ENCODE assay signal across 24 mouse cellular contexts in the genomic region with DNA sequence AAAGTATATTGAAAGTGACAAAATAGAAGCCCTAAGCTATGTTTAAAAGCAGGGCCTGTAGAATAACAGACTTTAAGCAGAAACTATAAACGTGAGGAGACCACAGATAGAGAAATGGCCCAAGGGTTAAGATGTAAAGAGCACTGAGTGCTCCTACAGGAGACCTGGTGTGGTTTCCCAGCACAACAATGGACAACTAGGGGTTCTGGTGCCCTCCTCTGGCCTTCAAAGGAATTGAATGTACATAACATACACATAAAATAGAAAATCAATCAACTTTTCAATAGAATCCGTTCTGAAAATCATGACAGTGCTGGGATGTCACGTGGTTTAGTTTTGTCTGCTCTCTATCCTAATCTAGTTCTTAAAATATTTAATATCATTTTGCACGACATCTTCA. TPM values are rescaled to one million over a fixed set of nuclear protein-coding genes. Genes with fewer than 3 reads are reported as not detected.
DNase-seq lines count a peak whose midpoint lies in the region; ATAC-seq and TF ChIP-seq lines count a peak whose summit lies in the region.
"Had no signal": no experiment of that assay in that cellular context is flagged by ENCODE, and none has a peak within 500 bp of the region (broad histone marks: within the 10 kb centered on the region; RNA-seq: fewer than 3 reads in every experiment).

No protein-coding gene starts in this region.

- in situ Hi-C loops in ES-E14 (cut with MboI; ENCODE audit: low sequenced_read_pairs in 2 of 2, unreplicated experiment in 2 of 2): no loop called here

- H3K27ac ChIP-seq in midbrain, postnatal 0 days (ENCODE audit: low read depth, low read length): no peak overlapping the region
- H3K27ac ChIP-seq in midbrain, embryonic 11.5 days (ENCODE audit: low read depth, low read length): no peak overlapping the region
- no peak overlapping the region for H3K27ac ChIP-seq in ES-E14 (ENCODE audit: insufficient read depth, low read depth, low read length, poor library complexity, severe bottlenecking)
- H3K27ac ChIP-seq in kidney, embryonic 16.5 days (ENCODE audit: low read length): no peak overlapping the region
- H3K27ac ChIP-seq: hindbrain, postnatal 0 days; kidney, postnatal 0 days; midbrain, embryonic 10.5 days; neural tube, embryonic 15.5 days had no signal

- no peak overlapping the region for H3K4me3 ChIP-seq in midbrain, postnatal 0 days (ENCODE audit: low read depth, low read length)
- no peak overlapping the region for H3K4me3 ChIP-seq in midbrain, embryonic 11.5 days (ENCODE audit: low read depth, low read length)
- H3K4me3 ChIP-seq in ES-E14 (ENCODE audit: insufficient read depth in 1 of 2, low read depth in 1 of 2, low read length in 2 of 2, poor library complexity in 1 of 2, severe bottlenecking in 1 of 2): no peak overlapping the region
- no peak overlapping the region for H3K4me3 ChIP-seq in kidney, embryonic 16.5 days (ENCODE audit: low read length)
- H3K4me3 ChIP-seq: heart, embryonic 12.5 days; midbrain, embryonic 10.5 days; neural tube, embryonic 15.5 days had no signal

- H3K9me3 ChIP-seq in midbrain, postnatal 0 days (ENCODE audit: low read length): no peaks in the 10 kb centered on the region
- no peaks in the 10 kb centered on the region for H3K9me3 ChIP-seq in midbrain, embryonic 11.5 days (ENCODE audit: control insufficient read depth, low read length)
- no peaks in the 10 kb centered on the region for H3K9me3 ChIP-seq in ES-E14 (ENCODE audit: control insufficient read depth, insufficient read depth, low read depth, low read length)
- H3K9me3 ChIP-seq in kidney, embryonic 16.5 days (ENCODE audit: low read length): no peaks in the 10 kb centered on the region
- H3K9me3 ChIP-seq: heart, embryonic 12.5 days; midbrain, embryonic 10.5 days; neural tube, embryonic 15.5 days had no signal

- WGBS in midbrain, postnatal 0 days: 65% methylated on average over 4 of the region's 4 CpGs
- WGBS in midbrain, embryonic 11.5 days: 71% methylated on average over 4 of the region's 4 CpGs
- 60% methylated on average over 4 of the region's 4 CpGs for WGBS in kidney, embryonic 16.5 days

- H3K9ac ChIP-seq in midbrain, postnatal 0 days (replicated peaks; ENCODE audit: low read length, poor library complexity, severe bottlenecking): no peak overlapping the region
- H3K9ac ChIP-seq in midbrain, embryonic 11.5 days (ENCODE audit: low read length): no peak overlapping the region
- no peak overlapping the region for H3K9ac ChIP-seq in ES-E14 (ENCODE audit: insufficient read depth, low read depth, low read length, poor library complexity, severe bottlenecking)
- H3K9ac ChIP-seq in kidney, embryonic 16.5 days (replicated peaks; ENCODE audit: low read length): no peak overlapping the region
- H3K9ac ChIP-seq: heart, embryonic 12.5 days; neural tube, embryonic 15.5 days had no signal

- no peak overlapping the region for H3K4me2 ChIP-seq in midbrain, postnatal 0 days (ENCODE audit: low read depth, low read length, poor library complexity, severe bottlenecking)
- H3K4me2 ChIP-seq in midbrain, embryonic 11.5 days: no peak overlapping the region
- no peak overlapping the region for H3K4me2 ChIP-seq in kidney, embryonic 16.5 days (replicated peaks; ENCODE audit: low read depth, low read length)
- H3K4me2 ChIP-seq: heart, embryonic 12.5 days; neural tube, embryonic 15.5 days had no signal

- DNase-seq in midbrain, postnatal 0 days (ENCODE audit: low spot score): no peak
- no peak for DNase-seq in midbrain, embryonic 11.5 days (ENCODE audit: low spot score, missing footprints)
- peak; percentile 22 for DNase-seq in ES-E14 (ENCODE audit: low read depth, low spot score)
- peak; percentile 5 for DNase-seq in embryo, embryonic 11 days
- DNase-seq in thymus, postnatal 25 days: no peak
- DNase-seq: adrenal gland, postnatal 25 days; cerebellum, adult 9-11 months; gastrocnemius, postnatal 25 days; heart, adult 18-20 months; heart, postnatal 10 days; kidney, adult 11 months; lung, postnatal 4 days; right cerebral cortex, postnatal 14 days had no signal

- ATAC-seq in midbrain, postnatal 0 days (ENCODE audit: low FRiP score): no peak
- ATAC-seq in midbrain, embryonic 11.5 days (ENCODE audit: low FRiP score): no peak
- no peak for ATAC-seq in kidney, embryonic 16.5 days (ENCODE audit: low FRiP score, low TSS enrichment)
- ATAC-seq in cerebellum, adult (ENCODE audit: insufficient number of reproducible peaks, low FRiP score, low TSS enrichment): no peak
- ATAC-seq: forebrain, embryonic 14.5 days; hindbrain, postnatal 0 days had no signal

- no peaks in the 10 kb centered on the region for H3K4me1 ChIP-seq in midbrain, postnatal 0 days (ENCODE audit: insufficient read depth, low read length)
- H3K4me1 ChIP-seq in midbrain, embryonic 11.5 days (ENCODE audit: control insufficient read depth, insufficient read depth, low read length): no peaks in the 10 kb centered on the region
- H3K4me1 ChIP-seq in ES-E14 (ENCODE audit: control insufficient read depth in 2 of 2, insufficient read depth in 2 of 2, low read length in 2 of 2, poor library complexity in 1 of 2): no peaks in the 10 kb centered on the region
- no peaks in the 10 kb centered on the region for H3K4me1 ChIP-seq in kidney, embryonic 16.5 days (ENCODE audit: insufficient read depth, low read length)
- H3K4me1 ChIP-seq: heart, embryonic 12.5 days; midbrain, embryonic 10.5 days; neural tube, embryonic 15.5 days had no signal

- no peaks in the 10 kb centered on the region for H3K36me3 ChIP-seq in midbrain, postnatal 0 days (ENCODE audit: insufficient read depth, low read length)
- H3K36me3 ChIP-seq in midbrain, embryonic 11.5 days (ENCODE audit: control insufficient read depth, insufficient read depth, low read length): no peaks in the 10 kb centered on the region
- H3K36me3 ChIP-seq in ES-E14 (ENCODE audit: control insufficient read depth, insufficient read depth, low read length, poor library complexity, severe bottlenecking): no peaks in the 10 kb centered on the region
- H3K36me3 ChIP-seq in kidney, embryonic 16.5 days (ENCODE audit: insufficient read depth, low read length): no peaks in the 10 kb centered on the region
- H3K36me3 ChIP-seq: heart, embryonic 12.5 days; midbrain, embryonic 10.5 days; neural tube, embryonic 15.5 days had no signal

- 0 out of 2 replicates have a peak, but pooled peaks have one; percentile 10 for TF ChIP-seq CTCF in midbrain, postnatal 0 days (IDR thresholded peaks at IDR 0.05)

- H3K27me3 ChIP-seq in midbrain, postnatal 0 days (ENCODE audit: insufficient read depth, low read length): no peaks in the 10 kb centered on the region
- no peaks in the 10 kb centered on the region for H3K27me3 ChIP-seq in midbrain, embryonic 11.5 days (ENCODE audit: control insufficient read depth, insufficient read depth, low read length)
- no peaks in the 10 kb centered on the region for H3K27me3 ChIP-seq in kidney, embryonic 16.5 days (ENCODE audit: insufficient read depth, low read length)
- H3K27me3 ChIP-seq: heart, embryonic 12.5 days; neural tube, embryonic 15.5 days had no signal

TF ChIP-seq in ES-E14, 5 proteins besides CTCF, POLR2A, EP300 and RAD21:
- no peak for TF ChIP-seq HCFC1 (IDR thresholded peaks at IDR 0.05; ENCODE audit: borderline replicate concordance, insufficient read depth, low read length)
- TF ChIP-seq ZC3H11A (IDR thresholded peaks at IDR 0.05; ENCODE audit: borderline replicate concordance, low read depth, low read length): 0 out of 2 replicates have a peak, but pooled peaks have one; percentile 12

RNA-seq across cellular contexts. Expression of a gene that starts 55.5 kb away (rescaled TPM):
- 90.7 and 110 TPM in 2 replicates for total RNA-seq in midbrain, postnatal 0 days (2014; rRNA removed)
- 54.6 and 55.8 TPM in 2 replicates for polyA plus RNA-seq in midbrain, postnatal 0 days (2015; fragmentation: Nextera tagmentation; extraction: Ambion mirVana)
- 11.5 and 13.2 TPM in 2 replicates for polyA plus RNA-seq in midbrain, embryonic 11.5 days (2014; fragmentation: Nextera tagmentation; extraction: Ambion mirVana)
- 0.27 and 0.58 TPM in 2 replicates for total RNA-seq in ES-E14 (2012; rRNA removed)
- polyA plus RNA-seq in kidney, embryonic 16.5 days (2015; fragmentation: Nextera tagmentation; extraction: Ambion mirVana): 0.45 and 0.53 TPM in 2 replicates
- total RNA-seq: common myeloid progenitor, adult 5-6 weeks; heart, adult 18-20 months; liver, adult 2 months had no signal
- polyA plus RNA-seq: liver, adult 2 months; liver, embryonic 16.5 days had no signal

Comparison
In these comparisons a context has a peak if more than half of its experiments do, and no peak if none do; other contexts are left out.
1. DNase-seq: peak in ES-E14 (single experiment) and embryo, embryonic 11 days (single experiment); none in midbrain, postnatal 0 days (single experiment), midbrain, embryonic 11.5 days (single experiment) and thymus, postnatal 25 days (single experiment).